Mouse (Mus musculus): ENCODE results near the gene Pde7b.

Gene Pde7b

GRCm38 (mm10) chr10:20362450-20363118, 362.3 kb downstream of the Pde7b start:
- no peak for DNase-seq (ENCODE audit: low read depth, low spot score)

- peak; percentile 44 for DNase-seq (ENCODE audit: low read depth, low spot score)
Measured at GRCm38 (mm10) chr10:20361542-20362449, 363.1 kb downstream of the Pde7b start.

- DNase-seq (ENCODE audit: low read depth, low spot score) = no peak
Measured at GRCm38 (mm10) chr10:20348894-20349293, 376.0 kb downstream of the Pde7b start.

Data from mesoderm, embryonic 11.5 days (tissue).